Mouse (Mus musculus): ENCODE data around the gene Lsamp. TPM values are rescaled to one million over a fixed set of nuclear protein-coding genes. Genes with fewer than 3 reads are reported as not detected.

Gene Lsamp
- polyA plus RNA-seq, 1 experiment = not detected

DNA sequence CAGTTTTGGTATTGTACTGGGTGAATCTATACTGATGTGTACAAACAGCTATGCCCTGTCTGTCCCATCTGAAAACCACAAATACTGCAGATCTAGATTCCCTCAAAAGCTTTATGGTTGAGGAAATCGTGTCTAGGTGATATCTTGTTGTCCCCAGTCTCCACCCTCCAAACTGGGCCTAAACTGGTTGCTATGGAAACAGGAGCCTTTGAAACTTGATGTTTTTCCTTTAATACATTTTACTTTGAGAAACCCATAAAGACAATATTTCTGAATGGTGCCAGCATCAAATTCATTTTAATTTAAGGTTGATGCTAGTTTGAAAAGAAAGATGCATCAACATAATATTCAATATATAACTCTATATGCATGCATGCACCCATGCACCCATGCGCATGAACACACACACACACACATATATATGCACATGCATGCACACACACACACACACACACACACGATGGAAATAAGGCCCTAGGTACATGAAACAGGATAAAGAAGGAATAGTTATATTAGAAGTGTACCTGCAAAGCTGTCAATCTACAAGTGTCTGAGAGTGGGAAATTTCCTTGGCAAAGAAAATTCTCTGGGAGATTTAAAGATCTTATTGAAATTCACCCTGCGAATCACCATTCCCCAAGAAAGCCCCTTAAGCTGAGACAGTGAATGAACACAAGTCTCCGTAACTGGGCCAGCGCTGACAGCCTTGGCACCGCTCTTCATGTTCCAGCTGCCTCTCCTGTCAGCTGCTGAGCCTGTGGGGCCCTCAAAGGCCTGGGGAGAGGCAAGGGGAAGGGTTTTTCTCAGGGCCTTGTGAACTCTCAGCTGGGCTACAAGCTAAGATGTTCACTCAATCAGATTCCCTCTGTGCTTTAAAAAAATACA lies 525.2 kb downstream of the Lsamp start:
- no peaks in the 10 kb centered on the region for H3K27me3 ChIP-seq (ENCODE audit: control insufficient read depth, insufficient read depth, low read length, poor library complexity, severe bottlenecking)
- TF ChIP-seq POLR2A (IDR thresholded peaks at IDR 0.05; ENCODE audit: insufficient read depth, low read length) = no peak
- no peak for TF ChIP-seq CTCF (IDR thresholded peaks at IDR 0.05; ENCODE audit: low read depth, low read length)
- TF ChIP-seq EP300 (IDR thresholded peaks at IDR 0.05; ENCODE audit: insufficient read depth, low read depth, low read length) = no peak
- no peak overlapping the region for H3K27ac ChIP-seq (ENCODE audit: insufficient read depth, low read length)
- H3K4me3 ChIP-seq (ENCODE audit: low read depth, low read length) = no peak overlapping the region
- H3K9ac ChIP-seq (ENCODE audit: low read depth, poor library complexity, severe bottlenecking) = no peak overlapping the region
- no peaks in the 10 kb centered on the region for H3K9me3 ChIP-seq (replicated peaks; ENCODE audit: control insufficient read depth, insufficient read depth, low read length, poor library complexity, severe bottlenecking)
- no peaks in the 10 kb centered on the region for H3K4me1 ChIP-seq (ENCODE audit: control insufficient read depth, insufficient read depth, low read length)
- no peaks in the 10 kb centered on the region for H3K36me3 ChIP-seq (ENCODE audit: control insufficient read depth, insufficient read depth, low read length, poor library complexity, severe bottlenecking)

GRCm38 (mm10) chr16:40536754-40537153 lies 552.6 kb downstream of the Lsamp start:
- H3K27ac ChIP-seq (ENCODE audit: insufficient read depth, low read length) = no peak overlapping the region
- H3K9ac ChIP-seq (ENCODE audit: low read depth, poor library complexity, severe bottlenecking) = no peak overlapping the region
- no peaks in the 10 kb centered on the region for H3K4me1 ChIP-seq (ENCODE audit: control insufficient read depth, insufficient read depth, low read length)
- no peaks in the 10 kb centered on the region for H3K9me3 ChIP-seq (replicated peaks; ENCODE audit: control insufficient read depth, insufficient read depth, low read length, poor library complexity, severe bottlenecking)
- H3K36me3 ChIP-seq (ENCODE audit: control insufficient read depth, insufficient read depth, low read length, poor library complexity, severe bottlenecking) = no peaks in the 10 kb centered on the region
- no peaks in the 10 kb centered on the region for H3K27me3 ChIP-seq (ENCODE audit: control insufficient read depth, insufficient read depth, low read length, poor library complexity, severe bottlenecking)
- H3K4me3 ChIP-seq (ENCODE audit: low read depth, low read length) = no peak overlapping the region
- TF ChIP-seq EP300 (IDR thresholded peaks at IDR 0.05; ENCODE audit: insufficient read depth, low read depth, low read length) = no peak
- no peak for TF ChIP-seq CTCF (IDR thresholded peaks at IDR 0.05; ENCODE audit: low read depth, low read length)
- TF ChIP-seq POLR2A (IDR thresholded peaks at IDR 0.05; ENCODE audit: insufficient read depth, low read length) = no peak

DNA sequence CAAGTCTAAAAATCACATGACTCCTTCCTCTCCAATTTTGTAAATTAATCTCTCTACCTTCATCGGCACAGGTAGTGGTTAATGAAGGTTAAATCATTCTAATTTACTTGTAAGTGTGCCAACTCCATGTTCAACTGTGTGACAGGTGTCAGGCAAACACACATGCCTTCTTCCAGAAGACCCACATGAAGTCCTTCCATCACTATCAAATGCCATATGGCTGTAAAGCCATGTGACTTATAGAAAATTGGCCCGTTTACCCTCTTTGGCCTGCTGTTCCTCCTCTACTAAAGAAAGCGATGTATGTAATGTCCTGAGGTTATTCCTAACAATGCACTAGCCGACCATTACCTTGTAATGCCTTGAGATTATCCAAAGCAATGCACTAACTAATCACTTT lies 565.5 kb downstream of the Lsamp start:
- H3K27me3 ChIP-seq (ENCODE audit: control insufficient read depth, insufficient read depth, low read length, poor library complexity, severe bottlenecking) = no peaks in the 10 kb centered on the region
- H3K36me3 ChIP-seq (ENCODE audit: control insufficient read depth, insufficient read depth, low read length, poor library complexity, severe bottlenecking) = no peaks in the 10 kb centered on the region
- H3K4me3 ChIP-seq (ENCODE audit: low read depth, low read length) = no peak overlapping the region
- no peak overlapping the region for H3K27ac ChIP-seq (ENCODE audit: insufficient read depth, low read length)
- H3K9ac ChIP-seq (ENCODE audit: low read depth, poor library complexity, severe bottlenecking) = no peak overlapping the region
- H3K9me3 ChIP-seq (replicated peaks; ENCODE audit: control insufficient read depth, insufficient read depth, low read length, poor library complexity, severe bottlenecking) = no peaks in the 10 kb centered on the region
- no peak for TF ChIP-seq EP300 (IDR thresholded peaks at IDR 0.05; ENCODE audit: insufficient read depth, low read depth, low read length)
- no peak for TF ChIP-seq POLR2A (IDR thresholded peaks at IDR 0.05; ENCODE audit: insufficient read depth, low read length)
- no peak for TF ChIP-seq CTCF (IDR thresholded peaks at IDR 0.05; ENCODE audit: low read depth, low read length)
- no peaks in the 10 kb centered on the region for H3K4me1 ChIP-seq (ENCODE audit: control insufficient read depth, insufficient read depth, low read length)

GRCm38 (mm10) chr16:40555608-40556007 lies 571.4 kb downstream of the Lsamp start:
- TF ChIP-seq POLR2A (IDR thresholded peaks at IDR 0.05; ENCODE audit: insufficient read depth, low read length) (no peak), EP300 (IDR thresholded peaks at IDR 0.05; ENCODE audit: insufficient read depth, low read depth, low read length) (no peak), CTCF (IDR thresholded peaks at IDR 0.05; ENCODE audit: low read depth, low read length) (no peak)
- no peaks in the 10 kb centered on the region for H3K4me1 ChIP-seq (ENCODE audit: control insufficient read depth, insufficient read depth, low read length)
- no peaks in the 10 kb centered on the region for H3K36me3 ChIP-seq (ENCODE audit: control insufficient read depth, insufficient read depth, low read length, poor library complexity, severe bottlenecking)
- no peaks in the 10 kb centered on the region for H3K27me3 ChIP-seq (ENCODE audit: control insufficient read depth, insufficient read depth, low read length, poor library complexity, severe bottlenecking)
- H3K9me3 ChIP-seq (replicated peaks; ENCODE audit: control insufficient read depth, insufficient read depth, low read length, poor library complexity, severe bottlenecking) = no peaks in the 10 kb centered on the region
- no peak overlapping the region for H3K27ac ChIP-seq (ENCODE audit: insufficient read depth, low read length)
- H3K4me3 ChIP-seq (ENCODE audit: low read depth, low read length) = no peak overlapping the region
- H3K9ac ChIP-seq (ENCODE audit: low read depth, poor library complexity, severe bottlenecking) = no peak overlapping the region

DNA sequence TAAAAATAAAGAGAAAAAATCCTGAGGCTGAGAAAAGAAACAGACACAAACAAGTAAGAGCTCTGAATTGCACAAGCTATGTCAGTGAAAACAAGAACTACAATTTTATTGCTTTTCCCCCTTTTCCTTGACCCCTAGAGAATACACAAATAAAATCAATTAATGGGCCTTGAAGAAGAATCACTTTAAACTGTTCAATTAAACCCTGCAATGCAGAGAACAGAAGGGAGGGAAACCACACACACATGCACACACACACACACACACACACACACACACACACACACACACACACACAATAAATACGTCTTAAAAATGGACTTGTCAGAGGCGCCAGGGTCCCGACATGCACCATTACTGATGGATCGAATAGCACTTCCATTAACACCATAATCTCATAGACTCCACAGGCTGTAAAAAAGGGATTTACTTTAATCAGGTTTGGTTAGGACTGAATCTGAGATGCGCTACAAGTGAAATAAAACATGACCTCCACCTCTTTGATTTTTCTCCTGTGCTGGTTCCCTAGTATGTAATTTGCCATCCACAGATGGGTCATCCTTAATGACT lies 573.6 kb downstream of the Lsamp start:
- no peak overlapping the region for H3K9ac ChIP-seq (ENCODE audit: low read depth, poor library complexity, severe bottlenecking)
- no peaks in the 10 kb centered on the region for H3K9me3 ChIP-seq (replicated peaks; ENCODE audit: control insufficient read depth, insufficient read depth, low read length, poor library complexity, severe bottlenecking)
- no peaks in the 10 kb centered on the region for H3K4me1 ChIP-seq (ENCODE audit: control insufficient read depth, insufficient read depth, low read length)
- no peaks in the 10 kb centered on the region for H3K27me3 ChIP-seq (ENCODE audit: control insufficient read depth, insufficient read depth, low read length, poor library complexity, severe bottlenecking)
- H3K27ac ChIP-seq (ENCODE audit: insufficient read depth, low read length) = no peak overlapping the region
- no peaks in the 10 kb centered on the region for H3K36me3 ChIP-seq (ENCODE audit: control insufficient read depth, insufficient read depth, low read length, poor library complexity, severe bottlenecking)
- TF ChIP-seq CTCF (IDR thresholded peaks at IDR 0.05; ENCODE audit: low read depth, low read length) (no peak), EP300 (IDR thresholded peaks at IDR 0.05; ENCODE audit: insufficient read depth, low read depth, low read length) (no peak), POLR2A (IDR thresholded peaks at IDR 0.05; ENCODE audit: insufficient read depth, low read length) (no peak)
- no peak overlapping the region for H3K4me3 ChIP-seq (ENCODE audit: low read depth, low read length)

DNA sequence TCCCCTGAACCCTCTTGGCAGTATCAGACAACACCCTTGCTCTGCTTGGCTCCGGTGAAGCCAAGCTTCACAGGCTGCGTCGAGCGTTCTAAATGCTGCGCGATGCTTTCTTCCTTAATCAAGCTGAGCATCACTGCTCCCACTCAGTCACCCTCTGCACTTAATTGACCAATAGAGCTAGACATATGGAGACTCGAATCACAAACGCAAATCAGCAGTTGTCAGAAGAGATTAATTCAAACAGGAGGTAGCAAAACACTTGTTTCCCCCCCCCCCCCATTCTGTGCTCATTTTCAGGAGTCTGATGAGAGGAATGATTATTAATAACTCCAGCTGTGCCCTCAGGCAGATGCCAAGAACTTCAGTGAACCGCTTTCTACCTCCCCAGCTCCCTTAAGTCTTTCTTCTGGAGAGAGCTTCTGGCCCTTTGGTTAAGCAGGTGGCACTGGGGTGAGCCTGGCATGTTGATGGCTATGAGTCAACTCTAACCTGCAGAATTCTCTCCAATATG lies 583.3 kb downstream of the Lsamp start:
- Histone ChIP-seq H3K4me1 (ENCODE audit: control insufficient read depth, insufficient read depth, low read length) (no peaks in the 10 kb centered on the region), H3K9me3 (replicated peaks; ENCODE audit: control insufficient read depth, insufficient read depth, low read length, poor library complexity, severe bottlenecking) (no peaks in the 10 kb centered on the region), H3K27me3 (ENCODE audit: control insufficient read depth, insufficient read depth, low read length, poor library complexity, severe bottlenecking) (no peaks in the 10 kb centered on the region), H3K4me3 (ENCODE audit: low read depth, low read length) (no peak overlapping the region), H3K9ac (ENCODE audit: low read depth, poor library complexity, severe bottlenecking) (no peak overlapping the region), H3K27ac (ENCODE audit: insufficient read depth, low read length) (no peak overlapping the region), H3K36me3 (ENCODE audit: control insufficient read depth, insufficient read depth, low read length, poor library complexity, severe bottlenecking) (no peaks in the 10 kb centered on the region)
- TF ChIP-seq POLR2A (IDR thresholded peaks at IDR 0.05; ENCODE audit: insufficient read depth, low read length) (no peak), CTCF (IDR thresholded peaks at IDR 0.05; ENCODE audit: low read depth, low read length) (no peak), EP300 (IDR thresholded peaks at IDR 0.05; ENCODE audit: insufficient read depth, low read depth, low read length) (no peak)
